Mouse (Mus musculus): Measurements from ENCODE around the gene Gzmk. TPM values are rescaled to one million over a fixed set of nuclear protein-coding genes. Genes with fewer than 3 reads are reported as not detected.

Gzmk gene
- polyA plus RNA-seq, 1 experiment from 2014 or later: not detected

GRCm38 (mm10) chr13:113213865-113214264 is 11.8 kb downstream of the Gzmk start:
- Histone ChIP-seq H3K4me1 (ENCODE audit: control insufficient read depth, insufficient read depth, low read length) (peaks cover 8% of the 10 kb centered on the region; the same call in 1 of the 2 replicates), H3K4me2 (ENCODE audit: low read depth, low read length) (no peak overlapping the region), H3K9ac (ENCODE audit: low read depth, low read length) (no peak overlapping the region), H3K36me3 (ENCODE audit: control insufficient read depth, insufficient read depth, low read length) (no peaks in the 10 kb centered on the region), H3K27me3 (replicated peaks; ENCODE audit: control insufficient read depth, insufficient read depth, low read length) (peaks cover 7% of the 10 kb centered on the region; the same call in 1 of the 2 replicates), H3K4me3 (ENCODE audit: low read depth, low read length) (no peak overlapping the region), H3K27ac (replicated peaks; ENCODE audit: low read depth, low read length) (no peak overlapping the region), H3K9me3 (ENCODE audit: control insufficient read depth, low read length) (no peaks in the 10 kb centered on the region)
- WGBS: 83% methylated on average over 3 of the region's 3 CpGs
- ATAC-seq (ENCODE audit: low read depth) (no peak), DNase-seq (ENCODE audit: low spot score) (no peak)

- no peaks in the 10 kb centered on the region for H3K36me3 ChIP-seq (ENCODE audit: control insufficient read depth, insufficient read depth, low read length)
- no peak overlapping the region for H3K27ac ChIP-seq (replicated peaks; ENCODE audit: low read depth, low read length)
- peaks cover 7% of the 10 kb centered on the region; the same call in 1 of the 2 replicates for H3K27me3 ChIP-seq (replicated peaks; ENCODE audit: control insufficient read depth, insufficient read depth, low read length)
- no peak overlapping the region for H3K4me3 ChIP-seq (ENCODE audit: low read depth, low read length)
- 80% methylated on average over 3 of the region's 3 CpGs for WGBS
- peaks cover 8% of the 10 kb centered on the region; the same call in 1 of the 2 replicates for H3K4me1 ChIP-seq (ENCODE audit: control insufficient read depth, insufficient read depth, low read length)
- no peak overlapping the region for H3K9ac ChIP-seq (ENCODE audit: low read depth, low read length)
- ATAC-seq (ENCODE audit: low read depth) (no peak), DNase-seq (ENCODE audit: low spot score) (no peak)
- H3K9me3 ChIP-seq (ENCODE audit: control insufficient read depth, low read length): no peaks in the 10 kb centered on the region
- no peak overlapping the region for H3K4me2 ChIP-seq (ENCODE audit: low read depth, low read length)
Observed at GRCm38 (mm10) chr13:113212401-113212800, 13.3 kb downstream of the Gzmk start.

- Histone ChIP-seq H3K36me3 (ENCODE audit: control insufficient read depth, insufficient read depth, low read length) (no peaks in the 10 kb centered on the region), H3K4me3 (ENCODE audit: low read depth, low read length) (no peak overlapping the region), H3K4me1 (ENCODE audit: control insufficient read depth, insufficient read depth, low read length) (peaks cover 8% of the 10 kb centered on the region; the same call in 1 of the 2 replicates), H3K27me3 (replicated peaks; ENCODE audit: control insufficient read depth, insufficient read depth, low read length) (peaks cover 7% of the 10 kb centered on the region; the same call in 1 of the 2 replicates), H3K9me3 (ENCODE audit: control insufficient read depth, low read length) (no peaks in the 10 kb centered on the region), H3K27ac (replicated peaks; ENCODE audit: low read depth, low read length) (no peak overlapping the region), H3K9ac (ENCODE audit: low read depth, low read length) (no peak overlapping the region), H3K4me2 (ENCODE audit: low read depth, low read length) (peak overlapping the region; percentile 21; the same call in 1 of the 2 replicates)
- ATAC-seq (ENCODE audit: low read depth) (no peak), DNase-seq (ENCODE audit: low spot score) (no peak)
- 52% methylated on average over 15 of the region's 15 CpGs for WGBS
Observed at GRCm38 (mm10) chr13:113211345-113211744, 14.4 kb downstream of the Gzmk start.

GRCm38 (mm10) chr13:113209624-113210023 is 16.1 kb downstream of the Gzmk start, which contains the start of gene Esm1:
TSS of gene Esm1 (plus strand) at chr13:113209659.
- WGBS: 33% methylated on average over 15 of the region's 15 CpGs
- H3K9ac ChIP-seq (ENCODE audit: low read depth, low read length): 0 out of 2 replicates have a peak within 1 kb of the TSS, but pooled peaks have one; percentile 28
- ATAC-seq (ENCODE audit: low read depth): no peak

GRCm38 (mm10) chr13:113205346-113205745 is 20.4 kb downstream of the Gzmk start:
- no peaks in the 10 kb centered on the region for H3K9me3 ChIP-seq (ENCODE audit: control insufficient read depth, low read length)
- DNase-seq (ENCODE audit: low spot score) (no peak), ATAC-seq (ENCODE audit: low read depth) (no peak)
- no peak overlapping the region for H3K9ac ChIP-seq (ENCODE audit: low read depth, low read length)
- H3K27ac ChIP-seq (replicated peaks; ENCODE audit: low read depth, low read length): no peak overlapping the region
- 83% methylated on average over 5 of the region's 5 CpGs for whole genome bisulfite sequencing
- no peaks in the 10 kb centered on the region for H3K36me3 ChIP-seq (ENCODE audit: control insufficient read depth, insufficient read depth, low read length)
- no peak overlapping the region for H3K4me2 ChIP-seq (ENCODE audit: low read depth, low read length)
- H3K27me3 ChIP-seq (replicated peaks; ENCODE audit: control insufficient read depth, insufficient read depth, low read length): peaks cover 7% of the 10 kb centered on the region; the same call in 1 of the 2 replicates
- peaks cover 8% of the 10 kb centered on the region; the same call in 1 of the 2 replicates for H3K4me1 ChIP-seq (ENCODE audit: control insufficient read depth, insufficient read depth, low read length)
- H3K4me3 ChIP-seq (ENCODE audit: low read depth, low read length): no peak overlapping the region

More at GRCm38 (mm10) chr13:113209624-113210023, 16.1 kb downstream of the Gzmk start, which contains the start of gene Esm1:
- peak within 1 kb of the TSS; percentile 23 for H3K4me2 ChIP-seq (ENCODE audit: low read depth, low read length)
- peaks cover 8% of the 10 kb centered on the region; the same call in 1 of the 2 replicates for H3K4me1 ChIP-seq (ENCODE audit: control insufficient read depth, insufficient read depth, low read length)
- H3K9me3 ChIP-seq (ENCODE audit: control insufficient read depth, low read length): no peaks in the 10 kb centered on the region
- no peak within 1 kb of the TSS for H3K27ac ChIP-seq (replicated peaks; ENCODE audit: low read depth, low read length)
- no peaks in the 10 kb centered on the region for H3K36me3 ChIP-seq (ENCODE audit: control insufficient read depth, insufficient read depth, low read length)
- peaks cover 7% of the 10 kb centered on the region; the same call in 1 of the 2 replicates for H3K27me3 ChIP-seq (replicated peaks; ENCODE audit: control insufficient read depth, insufficient read depth, low read length)
- 0 out of 2 replicates have a peak within 1 kb of the TSS, but pooled peaks have one; percentile 9 for H3K4me3 ChIP-seq (ENCODE audit: low read depth, low read length)
- DNase-seq (ENCODE audit: low spot score): peak; percentile 30

GRCm38 (mm10) chr13:113203146-113203545 is 22.6 kb downstream of the Gzmk start:
- Histone ChIP-seq H3K9me3 (ENCODE audit: control insufficient read depth, low read length) (no peaks in the 10 kb centered on the region), H3K36me3 (ENCODE audit: control insufficient read depth, insufficient read depth, low read length) (no peaks in the 10 kb centered on the region), H3K4me1 (ENCODE audit: control insufficient read depth, insufficient read depth, low read length) (0 out of 2 replicates have a peak, but pooled peaks cover 5% of the 10 kb centered on the region), H3K27ac (replicated peaks; ENCODE audit: low read depth, low read length) (no peak overlapping the region), H3K4me2 (ENCODE audit: low read depth, low read length) (no peak overlapping the region), H3K27me3 (replicated peaks; ENCODE audit: control insufficient read depth, insufficient read depth, low read length) (no peaks in the 10 kb centered on the region), H3K4me3 (ENCODE audit: low read depth, low read length) (no peak overlapping the region), H3K9ac (ENCODE audit: low read depth, low read length) (no peak overlapping the region)
- DNase-seq (ENCODE audit: low spot score) (no peak), ATAC-seq (ENCODE audit: low read depth) (no peak)
- 61% methylated on average over 5 of the region's 5 CpGs for WGBS

- Histone ChIP-seq H3K4me2 (ENCODE audit: low read depth, low read length) (no peak overlapping the region), H3K27me3 (replicated peaks; ENCODE audit: control insufficient read depth, insufficient read depth, low read length) (no peaks in the 10 kb centered on the region), H3K36me3 (ENCODE audit: control insufficient read depth, insufficient read depth, low read length) (no peaks in the 10 kb centered on the region), H3K27ac (replicated peaks; ENCODE audit: low read depth, low read length) (no peak overlapping the region), H3K9me3 (ENCODE audit: control insufficient read depth, low read length) (no peaks in the 10 kb centered on the region), H3K4me1 (ENCODE audit: control insufficient read depth, insufficient read depth, low read length) (0 out of 2 replicates have a peak, but pooled peaks cover 5% of the 10 kb centered on the region), H3K9ac (ENCODE audit: low read depth, low read length) (no peak overlapping the region), H3K4me3 (ENCODE audit: low read depth, low read length) (no peak overlapping the region)
- ATAC-seq (ENCODE audit: low read depth) (no peak), DNase-seq (ENCODE audit: low spot score) (no peak)
- 58% methylated on average over 4 of the region's 4 CpGs for WGBS
Observed at GRCm38 (mm10) chr13:113202184-113202583, 23.5 kb downstream of the Gzmk start.

- 0 out of 2 replicates have a peak, but pooled peaks cover 5% of the 10 kb centered on the region for H3K4me1 ChIP-seq (ENCODE audit: control insufficient read depth, insufficient read depth, low read length)
- no peak overlapping the region for H3K27ac ChIP-seq (replicated peaks; ENCODE audit: low read depth, low read length)
- no peaks in the 10 kb centered on the region for H3K27me3 ChIP-seq (replicated peaks; ENCODE audit: control insufficient read depth, insufficient read depth, low read length)
- no peaks in the 10 kb centered on the region for H3K36me3 ChIP-seq (ENCODE audit: control insufficient read depth, insufficient read depth, low read length)
- ATAC-seq (ENCODE audit: low read depth): no peak
- H3K9ac ChIP-seq (ENCODE audit: low read depth, low read length): no peak overlapping the region
- no peak for DNase-seq (ENCODE audit: low spot score)
- no peaks in the 10 kb centered on the region for H3K9me3 ChIP-seq (ENCODE audit: control insufficient read depth, low read length)
- no peak overlapping the region for H3K4me2 ChIP-seq (ENCODE audit: low read depth, low read length)
- no peak overlapping the region for H3K4me3 ChIP-seq (ENCODE audit: low read depth, low read length)
- 86% methylated on average over 2 of the region's 2 CpGs for WGBS
Observed at GRCm38 (mm10) chr13:113201631-113202030, 24.1 kb downstream of the Gzmk start.

GRCm38 (mm10) chr13:113200726-113201125 is 25.0 kb downstream of the Gzmk start:
- H3K27me3 ChIP-seq (replicated peaks; ENCODE audit: control insufficient read depth, insufficient read depth, low read length): no peaks in the 10 kb centered on the region
- WGBS: 31% methylated on average over 8 of the region's 8 CpGs
- H3K4me2 ChIP-seq (ENCODE audit: low read depth, low read length): no peak overlapping the region
- H3K4me1 ChIP-seq (ENCODE audit: control insufficient read depth, insufficient read depth, low read length): 0 out of 2 replicates have a peak, but pooled peaks cover 5% of the 10 kb centered on the region
- DNase-seq (ENCODE audit: low spot score): peak; percentile 75
- H3K27ac ChIP-seq (replicated peaks; ENCODE audit: low read depth, low read length): no peak overlapping the region
- H3K9ac ChIP-seq (ENCODE audit: low read depth, low read length): no peak overlapping the region
- no peaks in the 10 kb centered on the region for H3K9me3 ChIP-seq (ENCODE audit: control insufficient read depth, low read length)
- no peaks in the 10 kb centered on the region for H3K36me3 ChIP-seq (ENCODE audit: control insufficient read depth, insufficient read depth, low read length)
- no peak for ATAC-seq (ENCODE audit: low read depth)
- H3K4me3 ChIP-seq (ENCODE audit: low read depth, low read length): no peak overlapping the region

Measured in embryonic facial prominence, embryonic 14.5 days (tissue).